Mouse (Mus musculus) ovary, postnatal 36 days (tissue): ENCODE results near the gene Pum1.

Experiments used
- DNase-seq: peaks from one replicate; pipeline ENCODE4 v3.0.0; 2022; ENCODE audit warnings: low spot score, mixed read lengths

Pum1 gene

DNA sequence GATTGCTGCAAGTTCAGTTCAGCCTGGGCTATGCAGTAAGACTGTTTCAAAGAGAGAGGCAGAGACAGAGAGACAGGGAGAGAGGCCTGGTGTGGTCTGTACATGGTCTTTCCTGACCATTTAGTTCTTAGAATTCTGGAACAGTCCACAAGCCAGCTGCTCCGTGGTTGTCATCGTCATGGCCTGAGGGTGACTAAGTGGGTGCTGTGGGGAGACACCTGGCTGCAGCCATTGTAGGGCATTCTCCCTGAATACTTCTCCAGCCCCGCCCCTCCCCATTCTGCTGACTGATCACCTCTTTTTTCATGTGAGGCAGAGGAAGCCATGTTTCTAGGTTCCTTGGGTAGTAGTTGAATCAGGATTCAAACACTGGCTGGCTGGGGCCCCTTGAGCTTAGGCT is 156.7 kb downstream of the Pum1 start:
- DNase-seq, result no peak

GRCm38 (mm10) chr4:130820594-130821255 is 157.6 kb downstream of the Pum1 start:
- no peak for DNase-seq

- peak; percentile 45 for DNase-seq
Observed at GRCm38 (mm10) chr4:130828851-130829673, 165.9 kb downstream of the Pum1 start.
